Mouse (Mus musculus) embryonic facial prominence, embryonic 14.5 days (tissue): ENCODE results near the gene Gm128. TPM values are rescaled to one million over a fixed set of nuclear protein-coding genes. Genes with fewer than 3 reads are reported as not detected.
A peak's percentile ranks its signal among the peaks of the same experiment; 100 is the strongest.

Experiments
- ATAC-seq: fragments of 200-750 bp; cut with Nextera tagmentation; 2 replicates; pipeline ENCODE4 v1.8.0; 2017; ENCODE audit warnings: low read depth, moderate number of reproducible peaks, moderate TSS enrichment
- DNase-seq: peaks from one replicate; pipeline ENCODE4 v3.0.0-alpha.2; 2015; ENCODE audit warnings: low spot score
- H3K27ac ChIP-seq: fragments of 300-500 bp; sonication (generic); replicated peaks from 2 replicates; pipeline ENCODE4 v1.5.1; 2014; ENCODE audit warnings: low read depth, mild to moderate bottlenecking, low read length, moderate library complexity
- H3K27me3 ChIP-seq: fragments of 300-500 bp; sonication (generic); replicated peaks from 2 replicates; pipeline ENCODE4 v1.6.1; 2014; ENCODE audit warnings: low read length; ENCODE audit not compliant: control insufficient read depth, insufficient read depth
- H3K36me3 ChIP-seq: fragments of 300-500 bp; sonication (generic); 2 replicates; pipeline ENCODE4 v1.6.1; 2014; ENCODE audit warnings: low read length, mixed read lengths; ENCODE audit not compliant: control insufficient read depth, insufficient read depth
- H3K4me1 ChIP-seq: fragments of 300-500 bp; sonication (generic); 2 replicates; pipeline ENCODE4 v1.6.1; 2014; ENCODE audit warnings: antibody characterized with exemption, low read length; ENCODE audit not compliant: control insufficient read depth, insufficient read depth
- H3K4me2 ChIP-seq: fragments of 300-500 bp; sonication (generic); 2 replicates; pipeline ENCODE4 v1.6.1; 2014; ENCODE audit warnings: low read depth, mild to moderate bottlenecking, low read length, moderate library complexity, mixed read lengths
- H3K4me3 ChIP-seq: fragments of 300-500 bp; sonication (generic); 2 replicates; pipeline ENCODE4 v1.5.1; 2014; ENCODE audit warnings: low read depth, mild to moderate bottlenecking, low read length
- H3K9ac ChIP-seq: fragments of 300-500 bp; sonication (generic); 2 replicates; pipeline ENCODE4 v1.6.1; 2014; ENCODE audit warnings: low read depth, mild to moderate bottlenecking, low read length, moderate library complexity, mixed read lengths
- H3K9me3 ChIP-seq: fragments of 300-500 bp; sonication (generic); 2 replicates; pipeline ENCODE4 v1.6.1; 2016; ENCODE audit warnings: low read length; ENCODE audit not compliant: control insufficient read depth
- WGBS: fragments of 180-500 bp; shearing (Covaris S2); extraction: QIAGEN DNeasy Blood & Tissue Kit; methylation state at CpG from one replicate; pipeline ENCODE4 v1.1.7; 2014; 5-methylcytosine and 5-hydroxymethylcytosine counted together
- polyA plus RNA-seq: library from polyadenylated mRNA; unstranded; fragments of >200 nt; fragmentation: Nextera tagmentation; extraction: Ambion mirVana; gene quantifications from 2 replicates; pipeline ENCODE4 v1.2.1, GENCODE M21; 2014

The Gm128 gene
- polyA plus RNA-seq, 1 experiment from 2014 or later = 0.38 TPM

DNA sequence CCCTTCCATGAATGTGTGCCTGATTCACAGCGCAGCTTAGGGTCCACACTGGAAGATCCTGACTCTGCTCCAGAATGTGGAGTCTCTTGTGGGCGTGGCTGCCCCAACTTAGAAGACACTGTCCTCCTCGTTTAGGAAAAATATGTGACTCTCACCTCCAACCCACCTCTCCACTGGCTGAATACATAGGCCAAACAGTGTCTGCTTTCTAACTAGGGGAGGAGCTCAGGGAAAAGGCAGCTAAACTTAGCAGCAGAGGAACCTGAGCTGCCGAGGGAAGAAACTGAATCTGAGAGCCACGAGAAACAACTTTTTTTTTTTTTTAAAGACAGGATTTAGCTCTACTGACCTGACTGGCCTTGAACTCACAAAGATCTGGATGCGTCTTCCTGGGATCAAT is 33.8 kb upstream of the Gm128 start:
- Histone ChIP-seq H3K4me3 (no peak overlapping the region), H3K4me1 (no peaks in the 10 kb centered on the region), H3K9me3 (no peaks in the 10 kb centered on the region), H3K27ac (no peak overlapping the region), H3K27me3 (no peaks in the 10 kb centered on the region), H3K36me3 (0 out of 2 replicates have a peak, but pooled peaks cover 4% of the 10 kb centered on the region), H3K4me2 (no peak overlapping the region), H3K9ac (no peak overlapping the region)
- ATAC-seq (no peak), DNase-seq (no peak)
- WGBS = 67% methylated on average over 6 of the region's 6 CpGs

- H3K27ac ChIP-seq = no peak overlapping the region
- no peaks in the 10 kb centered on the region for H3K27me3 ChIP-seq
- H3K4me2 ChIP-seq = no peak overlapping the region
- H3K4me3 ChIP-seq = no peak overlapping the region
- no peak for ATAC-seq
- no peak overlapping the region for H3K9ac ChIP-seq
- 98% methylated on average over 4 of the region's 4 CpGs for WGBS
- DNase-seq = no peak
- H3K36me3 ChIP-seq = 0 out of 2 replicates have a peak, but pooled peaks cover 4% of the 10 kb centered on the region
- H3K9me3 ChIP-seq = no peaks in the 10 kb centered on the region
- no peaks in the 10 kb centered on the region for H3K4me1 ChIP-seq
These were observed 33.1 kb upstream of the Gm128 start for GRCm38 (mm10) chr3:95274453-95274852.

GRCm38 (mm10) chr3:95273471-95273870 is 32.1 kb upstream of the Gm128 start:
- no peaks in the 10 kb centered on the region for H3K9me3 ChIP-seq
- no peaks in the 10 kb centered on the region for H3K27me3 ChIP-seq
- H3K36me3 ChIP-seq = 0 out of 2 replicates have a peak, but pooled peaks cover 4% of the 10 kb centered on the region
- no peak overlapping the region for H3K9ac ChIP-seq
- DNase-seq = no peak
- ATAC-seq = no peak
- no peaks in the 10 kb centered on the region for H3K4me1 ChIP-seq
- H3K4me3 ChIP-seq = no peak overlapping the region
- no peak overlapping the region for H3K27ac ChIP-seq
- no peak overlapping the region for H3K4me2 ChIP-seq
- WGBS = 94% methylated on average over 5 of the region's 5 CpGs

DNA sequence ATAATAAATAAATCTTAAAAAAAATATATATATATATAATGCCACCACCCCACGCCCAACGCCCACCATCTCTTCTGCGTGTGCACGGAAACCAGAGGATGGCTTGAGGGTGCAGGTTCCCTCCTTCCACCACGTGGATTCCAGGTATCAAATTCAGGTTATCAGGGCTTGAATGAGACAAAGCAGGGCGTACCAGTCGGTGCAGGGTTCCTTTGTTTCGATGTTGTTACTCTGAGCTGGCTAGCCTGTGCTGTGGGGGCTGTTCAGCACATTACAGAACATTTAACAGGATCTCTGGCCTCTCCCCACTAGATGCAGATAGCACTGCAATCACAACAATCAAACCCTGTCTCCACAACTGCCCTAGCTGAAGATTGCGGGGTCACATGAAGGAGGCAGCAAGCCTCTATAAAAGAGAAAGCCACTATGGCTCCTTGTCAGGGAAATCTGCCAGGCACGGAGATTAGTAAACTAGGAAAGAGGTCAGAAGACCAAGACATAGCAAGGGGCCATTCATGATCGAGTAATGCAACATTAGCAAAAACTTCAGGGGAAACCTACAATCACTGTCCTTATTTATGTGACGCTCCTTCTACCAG is 29.5 kb upstream of the Gm128 start:
- Histone ChIP-seq H3K9me3 (no peaks in the 10 kb centered on the region), H3K4me1 (no peaks in the 10 kb centered on the region), H3K27ac (no peak overlapping the region), H3K9ac (no peak overlapping the region), H3K36me3 (peaks cover 26% of the 10 kb centered on the region), H3K4me3 (no peak overlapping the region), H3K4me2 (no peak overlapping the region), H3K27me3 (no peaks in the 10 kb centered on the region)
- no peak for ATAC-seq
- WGBS = 79% methylated on average over 12 of the region's 12 CpGs
- no peak for DNase-seq

DNA sequence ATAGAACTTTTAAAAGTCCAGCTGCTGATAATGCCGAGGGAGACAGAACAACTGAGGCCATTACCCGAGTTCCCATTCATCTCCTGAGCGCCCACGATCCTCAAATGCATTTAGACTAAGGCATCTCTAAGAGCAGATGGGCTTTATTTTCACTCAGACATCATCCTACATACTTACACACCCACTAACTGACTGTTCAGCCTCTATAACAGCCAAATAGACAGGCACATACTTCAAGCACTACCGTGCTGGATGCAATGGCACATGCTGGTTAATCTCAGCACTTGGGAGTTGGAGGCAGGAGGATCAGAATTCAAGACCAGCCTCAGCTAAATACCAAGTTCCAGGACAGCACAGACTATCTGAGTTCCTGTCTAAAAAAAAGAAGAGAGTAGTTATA is 28.4 kb upstream of the Gm128 start:
- ATAC-seq (no peak), DNase-seq (no peak)
- Histone ChIP-seq H3K9ac (no peak overlapping the region), H3K9me3 (no peaks in the 10 kb centered on the region), H3K36me3 (peaks cover 35% of the 10 kb centered on the region), H3K4me1 (no peaks in the 10 kb centered on the region), H3K4me2 (no peak overlapping the region), H3K27ac (no peak overlapping the region), H3K4me3 (no peak overlapping the region), H3K27me3 (no peaks in the 10 kb centered on the region)
- WGBS = 85% methylated on average over 5 of the region's 5 CpGs

DNA sequence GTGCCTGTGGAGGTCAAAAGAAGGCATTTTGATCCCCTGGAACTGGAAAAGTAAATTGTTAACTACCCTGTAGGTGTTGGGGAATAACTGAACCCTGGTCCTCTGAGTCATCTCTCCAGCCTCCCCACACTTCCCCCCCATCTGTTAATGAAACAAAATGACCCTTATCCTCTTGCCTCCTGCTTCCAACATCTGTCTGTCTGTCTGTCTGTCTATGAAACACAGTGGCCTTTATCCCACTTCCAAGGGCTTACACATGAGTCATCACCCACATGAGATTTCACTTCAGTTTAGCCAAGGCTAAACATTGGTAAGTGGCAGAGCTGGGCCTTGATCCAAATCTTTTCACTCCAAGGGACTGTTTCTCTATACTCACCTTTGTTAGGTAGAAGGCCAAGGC is 26.5 kb upstream of the Gm128 start:
- Histone ChIP-seq H3K36me3 (peaks cover 47% of the 10 kb centered on the region), H3K4me3 (no peak overlapping the region), H3K27me3 (no peaks in the 10 kb centered on the region), H3K4me2 (no peak overlapping the region), H3K4me1 (no peaks in the 10 kb centered on the region), H3K27ac (no peak overlapping the region), H3K9ac (no peak overlapping the region), H3K9me3 (no peaks in the 10 kb centered on the region)
- DNase-seq (no peak), ATAC-seq (no peak)

- Histone ChIP-seq H3K36me3 (peaks cover 65% of the 10 kb centered on the region), H3K4me2 (no peak overlapping the region), H3K4me1 (no peaks in the 10 kb centered on the region)
These were observed 24.7 kb upstream of the Gm128 start for GRCm38 (mm10) chr3:95266052-95266451.

DNA sequence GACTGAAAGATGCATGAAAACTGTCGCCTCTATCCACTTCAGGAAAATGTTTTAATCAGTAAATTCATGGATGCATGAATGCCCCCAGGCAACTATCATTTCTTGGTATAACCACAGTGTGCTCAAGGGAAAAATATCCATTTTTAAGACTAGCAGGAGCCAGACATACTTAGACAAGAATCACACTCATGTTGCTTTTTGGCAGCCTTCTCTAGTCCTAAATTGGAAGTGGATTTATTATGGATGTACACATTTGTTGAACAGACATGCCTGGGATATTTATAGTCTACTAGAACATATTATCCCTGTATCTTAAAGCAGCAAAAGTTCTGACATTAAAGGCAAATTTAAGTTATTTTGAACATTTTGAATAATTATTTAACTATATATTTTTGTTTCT is 23.3 kb upstream of the Gm128 start:
- WGBS = 68% methylated on average over 1 of the region's 1 CpGs
- no peak overlapping the region for H3K4me2 ChIP-seq
- peaks cover 76% of the 10 kb centered on the region for H3K36me3 ChIP-seq
- H3K9ac ChIP-seq = no peak overlapping the region
- ATAC-seq = no peak
- no peaks in the 10 kb centered on the region for H3K9me3 ChIP-seq
- H3K4me1 ChIP-seq = no peaks in the 10 kb centered on the region
- H3K27ac ChIP-seq = no peak overlapping the region
- H3K4me3 ChIP-seq = no peak overlapping the region
- H3K27me3 ChIP-seq = no peaks in the 10 kb centered on the region
- DNase-seq = no peak

More at GRCm38 (mm10) chr3:95266052-95266451, 24.7 kb upstream of the Gm128 start:
- no peak overlapping the region for H3K4me3 ChIP-seq
- no peak overlapping the region for H3K27ac ChIP-seq
- DNase-seq = no peak
- WGBS = 99% methylated on average over 3 of the region's 3 CpGs
- ATAC-seq = no peak
- H3K9ac ChIP-seq = no peak overlapping the region
- no peaks in the 10 kb centered on the region for H3K9me3 ChIP-seq
- no peaks in the 10 kb centered on the region for H3K27me3 ChIP-seq

- no peak overlapping the region for H3K4me2 ChIP-seq
- H3K9ac ChIP-seq = no peak overlapping the region
- H3K4me3 ChIP-seq = no peak overlapping the region
- WGBS = 43% methylated on average over 11 of the region's 11 CpGs
- H3K9me3 ChIP-seq = no peaks in the 10 kb centered on the region
- no peaks in the 10 kb centered on the region for H3K27me3 ChIP-seq
- DNase-seq (peak; percentile 57), ATAC-seq (no peak)
- H3K36me3 ChIP-seq = peaks cover 90% of the 10 kb centered on the region
- no peaks in the 10 kb centered on the region for H3K4me1 ChIP-seq
- H3K27ac ChIP-seq = no peak overlapping the region
These were observed 21.8 kb upstream of the Gm128 start for GRCm38 (mm10) chr3:95263089-95263739.
